Mouse (Mus musculus) intestine, embryonic 16.5 days (tissue): ENCODE measurements at regions not wholly inside any gene's neighbourhood (a gene's known extent, or its start where the extent isn't known, plus 50 kb on each side); places are given as distances from the start of the nearest gene placed in this dataset.

Experiments
- ATAC-seq: fragments of 200-750 bp; cut with Nextera tagmentation; 2 replicates; pipeline ENCODE4 v1.8.0; 2017; ENCODE audit warnings: moderate TSS enrichment, moderate library complexity
- H3K27ac ChIP-seq: fragments of 300-500 bp; sonication (generic); 2 replicates; pipeline ENCODE4 v1.5.1; 2014; ENCODE audit warnings: mild to moderate bottlenecking, low read length
- H3K27me3 ChIP-seq: fragments of 300-500 bp; sonication (generic); replicated peaks from 2 replicates; pipeline ENCODE4 v1.6.1; 2014; ENCODE audit warnings: low read length, control low read depth, mixed read lengths; ENCODE audit not compliant: control insufficient read depth, insufficient read depth
- H3K36me3 ChIP-seq: fragments of 300-500 bp; sonication (generic); 2 replicates; pipeline ENCODE4 v1.6.1; 2014; ENCODE audit warnings: low read length, control low read depth; ENCODE audit not compliant: control insufficient read depth, insufficient read depth
- H3K4me1 ChIP-seq: fragments of 300-500 bp; sonication (generic); 2 replicates; pipeline ENCODE4 v1.6.1; 2014; ENCODE audit warnings: low read length, control low read depth, mixed read lengths; ENCODE audit not compliant: control insufficient read depth, insufficient read depth
- H3K4me2 ChIP-seq: fragments of 300-500 bp; sonication (generic); 2 replicates; pipeline ENCODE4 v1.6.1; 2014; ENCODE audit warnings: low read depth, low read length, control low read depth
- H3K4me3 ChIP-seq: fragments of 300-500 bp; sonication (generic); 2 replicates; pipeline ENCODE4 v1.5.1; 2014; ENCODE audit warnings: mild to moderate bottlenecking, low read length
- H3K9ac ChIP-seq: fragments of 300-500 bp; sonication (generic); 2 replicates; pipeline ENCODE4 v1.6.1; 2014; ENCODE audit warnings: low read depth, low read length
- H3K9me3 ChIP-seq: fragments of 300-500 bp; sonication (generic); 2 replicates; pipeline ENCODE4 v1.6.1; 2016; ENCODE audit warnings: low read length, control low read depth; ENCODE audit not compliant: control insufficient read depth
- WGBS: fragments of 180-500 bp; shearing (Covaris S2); extraction: QIAGEN DNeasy Blood & Tissue Kit; methylation state at CpG from one replicate; pipeline ENCODE4 v1.1.7; 2014; 5-methylcytosine and 5-hydroxymethylcytosine counted together

GRCm38 (mm10) chr6:50977381-50977780 lies 323.1 kb upstream of the Npvf start:
- H3K4me3 ChIP-seq: no peak overlapping the region

GRCm38 (mm10) chr6:50978016-50978415 lies 323.8 kb upstream of the Npvf start:
- Histone ChIP-seq H3K27me3 (no peaks in the 10 kb centered on the region), H3K36me3 (no peaks in the 10 kb centered on the region), H3K4me2 (no peak overlapping the region), H3K9ac (no peak overlapping the region), H3K27ac (peak overlapping the region; percentile 78), H3K4me3 (no peak overlapping the region), H3K4me1 (peaks cover 29% of the 10 kb centered on the region), H3K9me3 (no peaks in the 10 kb centered on the region)
- 41% methylated on average over 4 of the region's 4 CpGs for WGBS
- ATAC-seq: no peak

More at GRCm38 (mm10) chr6:50977381-50977780, 323.1 kb upstream of the Npvf start:
- H3K27me3 ChIP-seq: no peaks in the 10 kb centered on the region
- peak overlapping the region; percentile 78; the same call in 1 of the 2 replicates for H3K27ac ChIP-seq
- ATAC-seq: no peak; the same call in 1 of the 2 replicates
- H3K9me3 ChIP-seq: no peaks in the 10 kb centered on the region
- no peak overlapping the region for H3K9ac ChIP-seq
- H3K4me2 ChIP-seq: no peak overlapping the region
- peaks cover 25% of the 10 kb centered on the region for H3K4me1 ChIP-seq
- 36% methylated on average over 8 of the region's 8 CpGs for WGBS
- no peaks in the 10 kb centered on the region for H3K36me3 ChIP-seq

GRCm38 (mm10) chr6:50978571-50978970 lies 324.3 kb upstream of the Npvf start:
- no peaks in the 10 kb centered on the region for H3K27me3 ChIP-seq
- no peak for ATAC-seq
- H3K9ac ChIP-seq: 0 out of 2 replicates have a peak overlapping the region, but pooled peaks have one; percentile 32
- 37% methylated on average over 3 of the region's 3 CpGs for WGBS
- no peaks in the 10 kb centered on the region for H3K36me3 ChIP-seq
- peak overlapping the region; percentile 78 for H3K27ac ChIP-seq
- peaks cover 29% of the 10 kb centered on the region for H3K4me1 ChIP-seq
- no peak overlapping the region for H3K4me3 ChIP-seq
- no peaks in the 10 kb centered on the region for H3K9me3 ChIP-seq
- no peak overlapping the region for H3K4me2 ChIP-seq

- peak overlapping the region; percentile 59 for H3K27ac ChIP-seq
- H3K4me3 ChIP-seq: no peak overlapping the region
- H3K4me1 ChIP-seq: peaks cover 36% of the 10 kb centered on the region
- no peak overlapping the region for H3K4me2 ChIP-seq
- H3K36me3 ChIP-seq: no peaks in the 10 kb centered on the region
- ATAC-seq: no peak
- no peak overlapping the region for H3K9ac ChIP-seq
- WGBS: 41% methylated on average over 1 of the region's 1 CpGs
- H3K27me3 ChIP-seq: no peaks in the 10 kb centered on the region
- no peaks in the 10 kb centered on the region for H3K9me3 ChIP-seq
Observed at GRCm38 (mm10) chr6:50979764-50980163, 325.5 kb upstream of the Npvf start.

- ATAC-seq: no peak
- H3K27ac ChIP-seq: peak overlapping the region; percentile 59
- H3K4me3 ChIP-seq: no peak overlapping the region
- peaks cover 36% of the 10 kb centered on the region for H3K4me1 ChIP-seq
- 76% methylated on average over 4 of the region's 4 CpGs for whole genome bisulfite sequencing
- no peaks in the 10 kb centered on the region for H3K36me3 ChIP-seq
- no peak overlapping the region for H3K9ac ChIP-seq
- no peaks in the 10 kb centered on the region for H3K9me3 ChIP-seq
- H3K4me2 ChIP-seq: no peak overlapping the region
- H3K27me3 ChIP-seq: no peaks in the 10 kb centered on the region
Observed at GRCm38 (mm10) chr6:50980311-50980710, 326.1 kb upstream of the Npvf start.

GRCm38 (mm10) chr6:50981702-50982309 lies 327.6 kb upstream of the Npvf start:
- WGBS: 44% methylated on average over 7 of the region's 7 CpGs
- no peaks in the 10 kb centered on the region for H3K27me3 ChIP-seq
- no peak overlapping the region for H3K4me2 ChIP-seq
- H3K4me3 ChIP-seq: no peak overlapping the region
- H3K4me1 ChIP-seq: peaks cover 38% of the 10 kb centered on the region
- no peak overlapping the region for H3K9ac ChIP-seq
- H3K9me3 ChIP-seq: no peaks in the 10 kb centered on the region
- ATAC-seq: no peak
- no peaks in the 10 kb centered on the region for H3K36me3 ChIP-seq
- peak overlapping the region; percentile 84 for H3K27ac ChIP-seq

GRCm38 (mm10) chr6:50982856-50983255 lies 328.6 kb upstream of the Npvf start:
- no peaks in the 10 kb centered on the region for H3K9me3 ChIP-seq
- WGBS: 56% methylated on average over 4 of the region's 4 CpGs
- no peak for ATAC-seq
- no peaks in the 10 kb centered on the region for H3K36me3 ChIP-seq
- H3K4me1 ChIP-seq: peaks cover 32% of the 10 kb centered on the region
- 0 out of 2 replicates have a peak overlapping the region, but pooled peaks have one; percentile 12 for H3K9ac ChIP-seq
- no peak overlapping the region for H3K4me3 ChIP-seq
- no peaks in the 10 kb centered on the region for H3K27me3 ChIP-seq
- no peak overlapping the region for H3K4me2 ChIP-seq
- peak overlapping the region; percentile 84 for H3K27ac ChIP-seq

GRCm38 (mm10) chr6:50983511-50984099 lies 329.4 kb upstream of the Npvf start:
- 16% methylated on average over 8 of the region's 8 CpGs for WGBS
- Histone ChIP-seq H3K36me3 (no peaks in the 10 kb centered on the region), H3K4me3 (no peak overlapping the region), H3K4me2 (no peak overlapping the region), H3K4me1 (peaks cover 26% of the 10 kb centered on the region), H3K27ac (peak overlapping the region; percentile 84), H3K9ac (no peak overlapping the region), H3K9me3 (no peaks in the 10 kb centered on the region), H3K27me3 (no peaks in the 10 kb centered on the region)
- peak; percentile 66; the same call in 1 of the 2 replicates for ATAC-seq

GRCm38 (mm10) chr6:50984157-50984905 lies 330.1 kb upstream of the Npvf start:
- Histone ChIP-seq H3K36me3 (no peaks in the 10 kb centered on the region), H3K4me3 (no peak overlapping the region), H3K27me3 (no peaks in the 10 kb centered on the region), H3K9ac (peak overlapping the region; percentile 24; the same call in 1 of the 2 replicates), H3K27ac (peak overlapping the region; percentile 83), H3K9me3 (no peaks in the 10 kb centered on the region), H3K4me2 (no peak overlapping the region), H3K4me1 (peaks cover 24% of the 10 kb centered on the region)
- WGBS: 33% methylated on average over 11 of the region's 11 CpGs
- ATAC-seq: peak; percentile 58; the same call in 1 of the 2 replicates
